Mouse (Mus musculus) forebrain, embryonic 14.5 days (tissue): ENCODE results near the gene Gm6588. TPM values are rescaled to one million over a fixed set of nuclear protein-coding genes. Genes with fewer than 3 reads are reported as not detected.

Source experiments
- ATAC-seq: fragments of 200-750 bp; cut with Nextera tagmentation; 2 replicates; pipeline ENCODE4 v1.8.0; 2017; ENCODE audit warnings: mild to moderate bottlenecking, moderate library complexity
- DNase-seq: peaks from one replicate; pipeline ENCODE4 v3.0.0-alpha.2; 2015; ENCODE audit warnings: low spot score
- H3K27ac ChIP-seq: fragments of 300-500 bp; sonication (generic); 2 replicates; pipeline ENCODE4 v1.5.1; 2014; ENCODE audit warnings: low read depth, mild to moderate bottlenecking, control low read depth, low read length, moderate library complexity
- H3K27me3 ChIP-seq: fragments of 300-500 bp; sonication (generic); replicated peaks from 2 replicates; pipeline ENCODE4 v1.6.1; 2014; ENCODE audit warnings: low read length, control low read depth, mixed read lengths; ENCODE audit not compliant: control insufficient read depth, insufficient read depth
- H3K36me3 ChIP-seq: fragments of 300-500 bp; sonication (generic); 2 replicates; pipeline ENCODE4 v1.6.1; 2014; ENCODE audit warnings: low read length, control low read depth; ENCODE audit not compliant: control insufficient read depth, insufficient read depth
- H3K4me1 ChIP-seq: fragments of 300-500 bp; sonication (generic); 2 replicates; pipeline ENCODE4 v1.6.1; 2014; ENCODE audit warnings: antibody characterized with exemption, low read length, control low read depth; ENCODE audit not compliant: control insufficient read depth, insufficient read depth
- H3K4me2 ChIP-seq: fragments of 300-500 bp; sonication (generic); 2 replicates; pipeline ENCODE4 v1.6.1; 2014; ENCODE audit warnings: mild to moderate bottlenecking, control low read depth, low read length
- H3K4me3 ChIP-seq: fragments of 300-500 bp; sonication (generic); 2 replicates; pipeline ENCODE4 v1.5.1; 2014; ENCODE audit warnings: low read depth, low read length, control low read depth
- H3K9ac ChIP-seq: fragments of 300-500 bp; sonication (generic); 2 replicates; pipeline ENCODE4 v1.6.1; 2014; ENCODE audit warnings: mild to moderate bottlenecking, low read length, control low read depth, moderate library complexity
- H3K9me3 ChIP-seq: fragments of 300-500 bp; sonication (generic); replicated peaks from 2 replicates; pipeline ENCODE4 v1.6.1; 2016; ENCODE audit warnings: low read length, control low read depth, mixed read lengths; ENCODE audit not compliant: control insufficient read depth
- WGBS: fragments of 180-500 bp; shearing (Covaris S2); extraction: QIAGEN DNeasy Blood & Tissue Kit; methylation state at CpG from one replicate; pipeline ENCODE4 v1.1.7; 2014; 5-methylcytosine and 5-hydroxymethylcytosine counted together
- polyA plus RNA-seq: library from polyadenylated mRNA; unstranded; fragments of >200 nt; fragmentation: Nextera tagmentation; extraction: Ambion mirVana; gene quantifications from 2 replicates; pipeline ENCODE4 v1.2.1, GENCODE M21; 2014

The Gm6588 gene
- polyA plus RNA-seq, 1 experiment from 2014 or later, result 0.09 TPM

- no peaks in the 10 kb centered on the region for H3K27me3 ChIP-seq
- H3K27ac ChIP-seq, result peak overlapping the region; percentile 68; the same call in 1 of the 2 replicates
- no peak overlapping the region for H3K9ac ChIP-seq
- H3K4me3 ChIP-seq, result no peak overlapping the region
- ATAC-seq (no peak), DNase-seq (no peak)
- H3K4me2 ChIP-seq, result no peak overlapping the region
- H3K4me1 ChIP-seq, result peaks cover 36% of the 10 kb centered on the region
- H3K36me3 ChIP-seq, result no peaks in the 10 kb centered on the region
- WGBS, result 87% methylated on average over 8 of the region's 8 CpGs
- H3K9me3 ChIP-seq, result no peaks in the 10 kb centered on the region
Measured at GRCm38 (mm10) chr5:112483030-112483429, 33.8 kb downstream of the Gm6588 start.

GRCm38 (mm10) chr5:112484924-112485715 is 35.9 kb downstream of the Gm6588 start:
- ATAC-seq, result peak; percentile 70
- H3K4me1 ChIP-seq, result peaks cover 31% of the 10 kb centered on the region
- peak; percentile 78 for DNase-seq
- no peaks in the 10 kb centered on the region for H3K36me3 ChIP-seq
- no peaks in the 10 kb centered on the region for H3K27me3 ChIP-seq
- H3K4me2 ChIP-seq, result peak overlapping the region; percentile 21; the same call in 1 of the 2 replicates
- H3K9me3 ChIP-seq, result no peaks in the 10 kb centered on the region
- peak overlapping the region; percentile 35; the same call in 1 of the 2 replicates for H3K9ac ChIP-seq
- peak overlapping the region; percentile 87 for H3K27ac ChIP-seq
- H3K4me3 ChIP-seq, result no peak overlapping the region
- WGBS, result 3% methylated on average over 13 of the region's 13 CpGs

GRCm38 (mm10) chr5:112486415-112486814 is 37.2 kb downstream of the Gm6588 start:
- Histone ChIP-seq H3K4me2 (no peak overlapping the region), H3K4me3 (no peak overlapping the region), H3K9me3 (no peaks in the 10 kb centered on the region), H3K9ac (no peak overlapping the region), H3K27ac (no peak overlapping the region), H3K27me3 (no peaks in the 10 kb centered on the region), H3K4me1 (peaks cover 28% of the 10 kb centered on the region), H3K36me3 (no peaks in the 10 kb centered on the region)
- DNase-seq (no peak), ATAC-seq (no peak)
- 80% methylated on average over 5 of the region's 5 CpGs for whole genome bisulfite sequencing

GRCm38 (mm10) chr5:112487504-112487903 is 38.3 kb downstream of the Gm6588 start:
- Histone ChIP-seq H3K27me3 (no peaks in the 10 kb centered on the region), H3K9ac (no peak overlapping the region), H3K9me3 (no peaks in the 10 kb centered on the region), H3K4me2 (no peak overlapping the region), H3K36me3 (no peaks in the 10 kb centered on the region), H3K27ac (no peak overlapping the region), H3K4me3 (no peak overlapping the region), H3K4me1 (peaks cover 17% of the 10 kb centered on the region)
- ATAC-seq (no peak), DNase-seq (no peak)
- 92% methylated on average over 1 of the region's 1 CpGs for WGBS

GRCm38 (mm10) chr5:112488101-112488776 is 39.0 kb downstream of the Gm6588 start:
- DNase-seq, result no peak
- Histone ChIP-seq H3K27ac (no peak overlapping the region), H3K27me3 (no peaks in the 10 kb centered on the region), H3K4me2 (no peak overlapping the region), H3K4me3 (no peak overlapping the region), H3K9ac (no peak overlapping the region), H3K4me1 (peaks cover 16% of the 10 kb centered on the region), H3K36me3 (no peaks in the 10 kb centered on the region), H3K9me3 (no peaks in the 10 kb centered on the region)
- WGBS, result 52% methylated on average over 8 of the region's 8 CpGs
- no peak for ATAC-seq

GRCm38 (mm10) chr5:112491489-112491888 is 42.3 kb downstream of the Gm6588 start:
- no peak overlapping the region for H3K4me2 ChIP-seq
- H3K9ac ChIP-seq, result no peak overlapping the region
- 56% methylated on average over 11 of the region's 11 CpGs for WGBS
- H3K4me3 ChIP-seq, result no peak overlapping the region
- H3K36me3 ChIP-seq, result no peaks in the 10 kb centered on the region
- peak; percentile 52 for DNase-seq
- H3K4me1 ChIP-seq, result peaks cover 9% of the 10 kb centered on the region; the same call in 1 of the 2 replicates
- ATAC-seq, result no peak
- no peak overlapping the region for H3K27ac ChIP-seq
- H3K27me3 ChIP-seq, result no peaks in the 10 kb centered on the region
- no peaks in the 10 kb centered on the region for H3K9me3 ChIP-seq

GRCm38 (mm10) chr5:112493492-112493891 is 44.3 kb downstream of the Gm6588 start:
- no peak overlapping the region for H3K27ac ChIP-seq
- H3K36me3 ChIP-seq, result no peaks in the 10 kb centered on the region
- peaks cover 6% of the 10 kb centered on the region; the same call in 1 of the 2 replicates for H3K4me1 ChIP-seq
- peak; percentile 59 for DNase-seq
- no peak overlapping the region for H3K4me3 ChIP-seq
- no peak overlapping the region for H3K9ac ChIP-seq
- 34% methylated on average over 11 of the region's 11 CpGs for WGBS
- H3K4me2 ChIP-seq, result no peak overlapping the region
- H3K9me3 ChIP-seq, result no peaks in the 10 kb centered on the region
- peak; percentile 36 for ATAC-seq
- H3K27me3 ChIP-seq, result no peaks in the 10 kb centered on the region

- WGBS, result 78% methylated on average over 7 of the region's 7 CpGs
- Histone ChIP-seq H3K9me3 (no peaks in the 10 kb centered on the region), H3K9ac (no peak overlapping the region), H3K27me3 (no peaks in the 10 kb centered on the region), H3K27ac (no peak overlapping the region), H3K4me1 (peaks cover 32% of the 10 kb centered on the region), H3K4me3 (no peak overlapping the region), H3K4me2 (no peak overlapping the region), H3K36me3 (no peaks in the 10 kb centered on the region)
- ATAC-seq (no peak), DNase-seq (no peak)
Measured at GRCm38 (mm10) chr5:112496753-112497369, 47.6 kb downstream of the Gm6588 start.
